Mouse (Mus musculus) kidney, postnatal 0 days (tissue): ENCODE measurements at regions not wholly inside any gene's neighbourhood (a gene's known extent, or its start where the extent isn't known, plus 50 kb on each side); places are given as distances from the start of the nearest gene placed in this dataset.

ENCODE experiments used
- ATAC-seq: fragments of 200-750 bp; cut with Nextera tagmentation; replicated peaks from 2 replicates; pipeline ENCODE4 v1.8.0; 2017; ENCODE audit warnings: low read depth, moderate number of reproducible peaks, moderate TSS enrichment, moderate library complexity; ENCODE audit not compliant: low FRiP score
- DNase-seq: peaks from one replicate; pipeline ENCODE4 v3.0.0-alpha.2; 2016; ENCODE audit warnings: low spot score
- H3K27ac ChIP-seq: fragments of 300-500 bp; sonication (generic); 2 replicates; pipeline ENCODE4 v1.5.1; 2014; ENCODE audit warnings: mild to moderate bottlenecking
- H3K27me3 ChIP-seq: fragments of 300-500 bp; sonication (generic); 2 replicates; pipeline ENCODE4 v1.6.1; 2014; ENCODE audit warnings: low read length, mixed read lengths; ENCODE audit not compliant: insufficient read depth
- H3K36me3 ChIP-seq: fragments of 300-500 bp; sonication (generic); 2 replicates; pipeline ENCODE4 v1.6.1; 2014; ENCODE audit warnings: low read length, mixed read lengths; ENCODE audit not compliant: insufficient read depth
- H3K4me1 ChIP-seq: fragments of 300-500 bp; sonication (generic); replicated peaks from 2 replicates; pipeline ENCODE4 v1.6.1; 2014; ENCODE audit warnings: antibody characterized with exemption, low read length, mixed read lengths; ENCODE audit not compliant: insufficient read depth
- H3K4me2 ChIP-seq: fragments of 300-500 bp; sonication (generic); 2 replicates; pipeline ENCODE4 v1.6.1; 2014; ENCODE audit warnings: mild to moderate bottlenecking, low read length, moderate library complexity, mixed read lengths
- H3K4me3 ChIP-seq: fragments of 300-500 bp; sonication (generic); replicated peaks from 2 replicates; pipeline ENCODE4 v1.5.1; 2014; ENCODE audit warnings: low read depth, low read length
- H3K9ac ChIP-seq: fragments of 300-500 bp; sonication (generic); 2 replicates; pipeline ENCODE4 v1.6.1; 2014; ENCODE audit warnings: low read depth, low read length
- H3K9me3 ChIP-seq: fragments of 300-500 bp; sonication (generic); replicated peaks from 2 replicates; pipeline ENCODE4 v1.6.1; 2016; ENCODE audit warnings: low read length, inconsistent platforms, mixed read lengths
- CTCF ChIP-seq: IDR thresholded peaks from 2 replicates; pipeline ENCODE4 v1.5.1; 2016; ENCODE audit warnings: antibody characterized with exemption, low read depth, mild to moderate bottlenecking, moderate library complexity
- WGBS: fragments of 180-500 bp; shearing (Covaris S2); extraction: QIAGEN DNeasy Blood & Tissue Kit; methylation state at CpG from one replicate; pipeline ENCODE4 v1.1.7; 2014; 5-methylcytosine and 5-hydroxymethylcytosine counted together

DNA sequence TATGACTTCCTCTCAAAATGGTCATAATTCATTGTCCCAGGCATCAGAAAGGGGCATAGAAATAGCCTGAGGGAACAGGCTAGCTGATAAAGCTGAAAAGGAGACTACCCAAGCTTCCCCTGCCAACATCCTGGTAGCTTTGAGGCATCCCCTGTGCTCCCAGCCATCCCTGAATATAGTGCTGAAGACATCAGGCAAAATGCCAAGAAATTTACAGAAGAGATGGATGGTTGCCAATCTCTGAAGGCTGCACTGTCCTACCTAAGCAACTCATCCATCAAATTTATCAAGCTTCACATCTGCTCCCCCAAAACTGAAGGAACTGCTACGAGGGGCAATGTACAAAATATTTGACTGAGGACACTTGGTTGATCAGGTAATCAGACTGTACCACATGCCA is 146.9 kb downstream of the Anxa1 start:
- no peaks in the 10 kb centered on the region for H3K4me1 ChIP-seq
- no peak overlapping the region for H3K9ac ChIP-seq
- no peak for TF ChIP-seq CTCF
- no peak for ATAC-seq
- no peak overlapping the region for H3K4me2 ChIP-seq
- H3K36me3 ChIP-seq = no peaks in the 10 kb centered on the region
- DNase-seq = no peak
- H3K9me3 ChIP-seq = no peaks in the 10 kb centered on the region
- no peaks in the 10 kb centered on the region for H3K27me3 ChIP-seq
- 55% methylated on average over 1 of the region's 1 CpGs for WGBS
- H3K4me3 ChIP-seq = no peak overlapping the region
- no peak overlapping the region for H3K27ac ChIP-seq

DNA sequence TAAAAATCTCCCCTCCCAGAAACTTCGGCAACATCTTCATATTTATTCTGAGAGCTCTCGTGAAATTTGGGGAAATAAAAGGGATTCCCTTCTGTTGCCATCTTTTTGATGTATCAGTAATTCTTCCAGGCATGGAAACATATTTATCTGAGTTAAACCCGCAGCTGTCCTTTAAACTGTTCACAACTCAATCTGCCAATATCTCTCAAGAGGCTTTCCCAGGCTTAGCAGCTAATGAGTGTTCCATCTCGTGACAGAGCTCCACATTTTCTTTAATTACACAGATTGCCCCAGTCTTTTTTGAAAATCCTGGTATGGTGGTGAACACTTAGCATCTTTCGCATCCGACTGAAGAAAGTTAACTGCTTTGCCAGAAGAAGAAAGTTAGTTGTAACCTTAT is 149.5 kb downstream of the Anxa1 start:
- Histone ChIP-seq H3K27me3 (no peaks in the 10 kb centered on the region), H3K4me1 (no peaks in the 10 kb centered on the region), H3K4me3 (no peak overlapping the region), H3K27ac (no peak overlapping the region), H3K36me3 (no peaks in the 10 kb centered on the region), H3K4me2 (no peak overlapping the region), H3K9ac (no peak overlapping the region), H3K9me3 (no peaks in the 10 kb centered on the region)
- no peak for TF ChIP-seq CTCF
- DNase-seq = no peak
- WGBS = 76% methylated on average over 6 of the region's 6 CpGs
- no peak for ATAC-seq

DNA sequence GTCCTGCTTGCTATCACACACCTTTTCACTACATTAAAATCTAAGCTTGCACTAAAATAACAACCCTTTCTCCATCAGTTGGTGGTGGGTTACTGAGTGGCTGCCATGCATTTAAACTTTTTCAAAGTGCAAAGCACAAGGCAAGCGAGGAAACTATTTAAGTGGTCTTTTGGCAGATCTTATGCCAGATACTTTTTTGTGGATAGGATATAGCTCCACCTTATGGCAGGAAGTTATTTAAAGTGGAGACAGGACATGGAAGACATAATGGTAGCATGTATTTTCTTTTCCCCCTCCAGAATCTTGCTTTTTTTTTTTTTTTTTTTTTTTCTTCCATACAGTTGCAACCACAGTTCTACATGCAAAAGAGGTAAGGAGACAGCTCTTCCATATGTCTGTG is 150.3 kb downstream of the Anxa1 start:
- peak; percentile 22 for DNase-seq
- no peak for ATAC-seq
- Histone ChIP-seq H3K27me3 (no peaks in the 10 kb centered on the region), H3K4me3 (no peak overlapping the region), H3K9ac (no peak overlapping the region), H3K9me3 (no peaks in the 10 kb centered on the region), H3K36me3 (no peaks in the 10 kb centered on the region), H3K4me1 (no peaks in the 10 kb centered on the region), H3K27ac (no peak overlapping the region), H3K4me2 (no peak overlapping the region)
- 39% methylated on average over 1 of the region's 1 CpGs for WGBS
- peak; percentile 47 for TF ChIP-seq CTCF

DNA sequence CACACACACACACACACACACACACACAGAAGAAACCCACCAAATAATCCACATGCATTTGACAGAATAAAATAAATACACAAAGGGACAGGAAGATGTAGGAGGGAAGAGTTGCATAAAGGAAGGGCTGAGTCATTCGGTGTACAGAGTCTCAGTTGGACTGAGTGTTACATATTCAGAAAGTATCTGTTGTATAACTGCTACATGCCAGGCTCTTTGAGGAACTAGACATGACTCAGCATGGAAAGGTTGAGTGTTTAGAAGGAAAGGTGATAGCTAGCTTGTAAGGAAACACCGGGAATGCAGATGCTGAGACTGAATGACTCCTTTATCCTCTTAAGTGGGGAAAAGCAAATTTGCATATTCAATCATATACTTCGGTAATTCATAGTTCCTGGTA is 151.3 kb downstream of the Anxa1 start:
- Histone ChIP-seq H3K4me1 (no peaks in the 10 kb centered on the region), H3K4me3 (no peak overlapping the region), H3K27me3 (no peaks in the 10 kb centered on the region), H3K4me2 (no peak overlapping the region), H3K9ac (no peak overlapping the region), H3K36me3 (no peaks in the 10 kb centered on the region), H3K9me3 (no peaks in the 10 kb centered on the region), H3K27ac (no peak overlapping the region)
- no peak for DNase-seq
- ATAC-seq = no peak
- 55% methylated on average over 3 of the region's 3 CpGs for WGBS
- no peak for TF ChIP-seq CTCF

DNA sequence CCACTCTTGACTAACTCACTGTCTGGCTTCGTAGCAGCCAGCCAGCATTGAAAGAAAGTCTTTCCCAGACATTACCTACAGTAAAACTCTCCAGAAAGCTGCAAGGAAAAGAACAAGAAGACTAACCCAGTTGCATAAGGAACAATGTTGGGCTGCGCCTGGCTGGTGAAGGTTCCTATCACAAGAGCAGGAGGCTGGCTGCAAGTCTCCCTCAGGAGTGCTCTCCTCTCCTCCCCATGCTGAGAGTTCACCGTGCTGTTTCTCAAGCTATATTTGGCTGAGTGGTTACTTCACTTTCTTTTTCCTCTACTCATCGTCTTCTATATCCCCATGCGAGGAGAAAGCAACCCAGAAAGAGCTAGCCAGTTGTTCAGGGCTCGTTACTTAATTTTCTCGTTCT is 164.0 kb downstream of the Anxa1 start:
- Histone ChIP-seq H3K4me3 (no peak overlapping the region), H3K9me3 (no peaks in the 10 kb centered on the region), H3K27ac (no peak overlapping the region), H3K9ac (no peak overlapping the region), H3K4me1 (no peaks in the 10 kb centered on the region), H3K36me3 (no peaks in the 10 kb centered on the region), H3K27me3 (no peaks in the 10 kb centered on the region), H3K4me2 (no peak overlapping the region)
- WGBS = 89% methylated on average over 7 of the region's 7 CpGs
- TF ChIP-seq CTCF = no peak
- ATAC-seq = no peak
- no peak for DNase-seq

DNA sequence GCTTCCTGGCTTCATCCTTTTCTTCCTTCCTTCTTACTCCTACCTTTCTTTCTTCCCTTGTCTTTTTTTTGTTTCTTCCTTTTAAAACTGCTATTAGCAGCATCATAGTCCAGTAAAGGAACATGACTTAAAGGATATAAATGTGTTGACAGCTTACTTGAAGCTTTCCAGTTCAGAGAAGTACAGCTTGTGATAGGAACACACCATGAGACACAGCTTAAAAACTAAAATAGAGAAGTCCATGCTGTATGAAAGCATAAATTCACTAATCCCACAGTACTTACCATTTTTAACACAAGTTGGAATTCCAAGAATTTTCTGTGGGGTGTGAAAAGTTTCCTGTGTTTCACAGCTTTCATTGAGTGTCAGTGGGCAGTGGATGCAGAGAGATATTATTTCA is 173.4 kb downstream of the Anxa1 start:
- Histone ChIP-seq H3K4me3 (no peak overlapping the region), H3K4me1 (no peaks in the 10 kb centered on the region), H3K9me3 (no peaks in the 10 kb centered on the region), H3K9ac (no peak overlapping the region), H3K27ac (no peak overlapping the region), H3K36me3 (no peaks in the 10 kb centered on the region), H3K27me3 (no peaks in the 10 kb centered on the region), H3K4me2 (no peak overlapping the region)
- DNase-seq (no peak), ATAC-seq (no peak)
- no peak for TF ChIP-seq CTCF

DNA sequence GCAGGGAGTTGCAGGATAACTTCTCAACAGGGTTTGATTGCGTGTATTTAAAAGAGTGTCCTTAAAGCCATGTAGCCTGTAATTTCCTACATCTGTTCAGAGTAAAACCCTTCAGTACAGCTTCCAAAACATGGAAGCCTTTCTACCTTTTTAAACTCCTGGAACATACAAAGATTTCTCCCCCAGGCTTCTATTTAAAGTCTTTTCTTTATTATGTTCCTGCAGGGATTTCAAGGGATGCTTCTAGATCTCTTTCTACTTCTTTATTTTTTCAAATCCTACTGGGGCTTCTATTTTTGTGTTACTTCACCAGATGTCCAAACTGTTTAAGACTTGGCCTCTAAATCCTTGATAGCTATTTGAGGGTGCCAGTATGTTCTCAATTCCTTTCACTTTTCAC is 196.2 kb downstream of the Anxa1 start:
- WGBS = 89% methylated on average over 1 of the region's 1 CpGs
- Histone ChIP-seq H3K27me3 (no peaks in the 10 kb centered on the region), H3K9me3 (no peaks in the 10 kb centered on the region), H3K4me1 (no peaks in the 10 kb centered on the region), H3K9ac (no peak overlapping the region), H3K4me2 (no peak overlapping the region), H3K4me3 (no peak overlapping the region), H3K27ac (no peak overlapping the region), H3K36me3 (no peaks in the 10 kb centered on the region)
- DNase-seq (no peak), ATAC-seq (no peak)
- no peak for TF ChIP-seq CTCF
